Mouse (Mus musculus) subcutaneous adipose tissue, adult 2 months (tissue): ENCODE measurements around the gene Commd4. TPM values are rescaled to one million over a fixed set of nuclear protein-coding genes. Genes with fewer than 3 reads are reported as not detected.

Experiments used
- polyA plus RNA-seq: library from polyadenylated mRNA; depleted of rRNA; stranded (reverse); fragments of >200 nt; gene quantifications from 2 replicates; pipeline ENCODE4 v1.2.3, GENCODE M21; 2012; ENCODE audit warnings: low replicate concordance; rRNA removed

Gene Commd4
- 143 and 173 TPM in 2 replicates for polyA plus RNA-seq

DNA sequence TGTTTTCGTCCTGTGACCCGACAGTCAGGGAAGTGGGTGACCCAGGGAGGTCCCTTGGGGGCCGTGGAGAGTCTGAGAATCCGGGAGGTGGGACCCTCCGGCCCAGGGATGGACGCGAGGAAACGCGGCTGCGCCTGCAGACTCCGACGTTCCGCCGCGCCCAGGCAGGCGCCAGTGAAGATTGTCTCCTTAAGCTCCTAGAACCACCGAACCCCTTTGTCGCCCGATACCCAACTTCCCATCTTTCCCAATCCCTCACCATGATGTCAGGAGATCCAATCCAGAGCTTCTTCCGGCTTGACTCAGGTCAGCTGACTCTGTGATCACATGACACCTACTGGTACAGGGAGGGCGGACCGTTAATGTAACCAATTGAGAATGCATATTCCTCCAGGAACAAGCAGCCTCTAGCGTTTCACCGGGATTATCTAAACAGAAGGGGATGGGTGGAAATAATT lies at the start of gene Commd4:
Gene Commd4, minus strand, starts transcription at position 319 of the 458 bp plus-strand sequence.

DNA sequence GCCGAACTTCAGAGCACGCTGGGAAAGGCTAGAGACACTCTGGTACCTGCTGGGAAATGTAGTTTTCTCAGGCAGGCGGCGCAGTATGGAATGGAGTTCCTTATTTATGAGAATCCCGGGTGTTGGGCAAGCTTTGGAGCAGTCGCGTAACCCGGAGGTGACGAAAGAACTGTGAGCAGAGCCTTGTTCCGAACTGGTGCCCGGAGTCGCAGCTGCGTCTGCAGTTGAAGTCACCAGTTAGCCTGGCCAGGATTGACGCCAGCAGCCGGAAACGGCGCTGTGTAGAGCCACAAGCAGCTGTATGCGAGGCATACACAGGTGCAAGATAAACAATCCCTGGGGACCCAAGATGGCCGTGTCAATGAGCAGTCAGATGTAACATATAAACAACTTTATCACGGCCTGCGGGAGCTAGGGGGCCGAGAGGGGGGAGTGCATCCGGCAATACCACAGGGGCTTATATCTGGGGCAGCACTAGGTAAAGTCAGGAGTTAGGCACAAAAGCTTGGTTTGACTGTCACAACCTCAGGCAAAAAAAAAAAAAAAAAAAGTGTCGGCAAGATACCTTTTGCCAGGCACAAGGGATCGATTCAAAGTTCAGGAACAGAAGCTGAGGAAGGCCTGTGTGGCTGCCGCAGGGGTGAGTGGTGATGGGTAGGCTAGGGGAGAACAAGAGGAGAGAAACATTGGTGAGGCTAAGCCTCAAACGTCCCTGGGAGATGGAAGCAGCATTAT lies 9.8 kb downstream of the Commd4 start, which contains the start of gene Neil1:
Gene Neil1, minus strand, starts transcription at position 162 of the 735 bp plus-strand sequence.

DNA sequence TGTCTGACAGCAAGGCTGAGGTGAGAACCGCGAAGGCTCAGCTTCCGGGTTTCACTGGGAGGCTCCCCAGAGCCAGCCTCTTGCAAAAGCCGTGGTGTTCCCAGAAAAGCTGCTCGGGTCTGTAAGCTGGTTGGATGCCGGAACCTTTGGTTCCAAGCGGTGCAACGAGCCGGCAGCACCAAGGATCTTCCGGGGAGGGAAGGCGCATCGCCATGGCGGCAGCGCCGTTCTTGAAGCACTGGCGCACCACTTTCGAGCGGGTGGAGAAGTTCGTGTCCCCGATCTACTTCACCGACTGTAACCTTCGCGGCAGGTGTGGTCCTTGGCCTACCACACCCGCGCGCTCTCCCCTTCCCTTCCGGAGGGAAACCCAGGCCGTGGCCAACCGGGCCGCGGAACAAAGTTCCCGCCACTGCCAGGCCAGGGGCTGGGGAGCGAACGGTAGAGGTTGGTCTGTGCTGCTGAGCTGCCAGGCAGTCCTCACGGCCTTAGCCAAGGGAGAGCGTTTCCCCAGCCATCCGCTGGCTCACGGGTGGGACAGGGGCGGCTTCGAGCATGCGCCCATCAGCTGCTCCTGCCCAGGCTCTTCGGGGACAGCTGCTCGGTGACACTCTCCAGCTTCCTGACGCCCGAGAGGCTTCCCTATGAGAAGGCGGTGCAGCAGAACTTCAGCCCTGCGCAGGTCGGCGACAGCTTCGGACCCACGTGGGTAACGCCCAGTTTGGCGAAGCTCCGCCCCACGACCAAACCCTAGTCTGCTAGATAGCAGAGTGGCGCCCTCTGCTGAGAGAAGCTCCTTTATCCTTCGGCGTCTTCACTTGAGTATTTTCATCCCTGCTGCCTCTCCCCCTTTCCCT lies 27.3 kb downstream of the Commd4 start, which contains the start of gene Man2c1:
Gene Man2c1, plus strand, starts transcription at position 114 of the 857 bp plus-strand sequence.

Other genes starting within 250 kb of the Commd4 start
- gene Snx33, start 230.0 kb downstream of the Commd4 start, polyA plus RNA-seq, result 19.4 and 22.6 TPM in 2 replicates
- gene Imp3, start 220.9 kb downstream of the Commd4 start, polyA plus RNA-seq, result 107 and 219 TPM in 2 replicates
- gene Snupn, start 207.5 kb downstream of the Commd4 start, polyA plus RNA-seq, result 6.4 and 8.6 TPM in 2 replicates
- 29.8 and 43.5 TPM in 2 replicates for gene Ptpn9, start 163.4 kb downstream of the Commd4 start, polyA plus RNA-seq
- 51.1 and 109 TPM in 2 replicates for gene Sin3a, start 86.3 kb downstream of the Commd4 start, polyA plus RNA-seq
- gene Man2c1, start 27.6 kb downstream of the Commd4 start, polyA plus RNA-seq, result 227 and 273 TPM in 2 replicates
- gene Neil1, start 10.0 kb downstream of the Commd4 start, polyA plus RNA-seq, result 13.9 and 17.0 TPM in 2 replicates
- not detected in 2 replicates for gene Trcg1, start 78.2 kb upstream of the Commd4 start, polyA plus RNA-seq
- gene 1700017B05Rik, start 104.3 kb upstream of the Commd4 start, polyA plus RNA-seq, result 8.6 and 27.9 TPM in 2 replicates